Mouse (Mus musculus) heart, embryonic 14.5 days (tissue): ENCODE data around the gene Snx29. TPM values are rescaled to one million over a fixed set of nuclear protein-coding genes. Genes with fewer than 3 reads are reported as not detected.

ENCODE experiments used
- ATAC-seq: fragments of 200-750 bp; cut with Nextera tagmentation; 2 replicates; pipeline ENCODE4 v1.8.0; 2017; ENCODE audit warnings: low read depth, moderate TSS enrichment; ENCODE audit not compliant: insufficient number of reproducible peaks, insufficient read depth, low FRiP score
- H3K27ac ChIP-seq, 2 experiments: fragments of 200-500 bp in 1 of 2; fragments of 300-500 bp in 1 of 2; sonication (generic) in 1 of 2; replicated peaks in 1 of 2; 2 replicates each; pipeline ENCODE4 v1.5.1; 2012 to 2014; ENCODE audit warnings: low read depth in 2 of 2, low read length in 2 of 2, control low read depth in 1 of 2, mild to moderate bottlenecking in 1 of 2, mixed read lengths in 1 of 2; ENCODE audit not compliant: control insufficient read depth in 1 of 2, insufficient read depth in 1 of 2
- H3K27me3 ChIP-seq: fragments of 300-500 bp; sonication (generic); 2 replicates; pipeline ENCODE4 v1.6.1; 2014; ENCODE audit warnings: mild to moderate bottlenecking, low read length, control low read depth; ENCODE audit not compliant: control insufficient read depth, insufficient read depth
- H3K36me3 ChIP-seq: fragments of 300-500 bp; sonication (generic); 2 replicates; pipeline ENCODE4 v1.6.1; 2014; ENCODE audit warnings: mild to moderate bottlenecking, control low read depth, low read length, mixed read lengths; ENCODE audit not compliant: control insufficient read depth, insufficient read depth
- H3K4me1 ChIP-seq, 2 experiments: fragments of 200-500 bp in 1 of 2; fragments of 300-500 bp in 1 of 2; sonication (generic) in 1 of 2; 2 replicates each; pipeline ENCODE4 v1.6.1; 2012 to 2014; ENCODE audit warnings: low read length in 2 of 2, control low read depth in 1 of 2, mixed read lengths in 1 of 2; ENCODE audit not compliant: control insufficient read depth in 2 of 2, insufficient read depth in 2 of 2
- H3K4me2 ChIP-seq: fragments of 300-500 bp; sonication (generic); 2 replicates; pipeline ENCODE4 v1.6.1; 2014; ENCODE audit warnings: mild to moderate bottlenecking, low read length
- H3K4me3 ChIP-seq, 2 experiments: fragments of 200-500 bp in 1 of 2; fragments of 300-500 bp in 1 of 2; sonication (generic) in 1 of 2; 2 replicates each; pipeline ENCODE4 v1.5.1; 2012 to 2014; ENCODE audit warnings: low read length in 2 of 2, mild to moderate bottlenecking in 2 of 2, control low read depth in 1 of 2, low read depth in 1 of 2, moderate library complexity in 1 of 2; ENCODE audit not compliant: control insufficient read depth in 1 of 2, insufficient read depth in 1 of 2
- H3K9ac ChIP-seq: fragments of 300-500 bp; sonication (generic); 2 replicates; pipeline ENCODE4 v1.6.1; 2014; ENCODE audit warnings: mild to moderate bottlenecking, low read length
- H3K9me3 ChIP-seq: fragments of 300-500 bp; sonication (generic); 2 replicates; pipeline ENCODE4 v1.6.1; 2016; ENCODE audit warnings: low read length, control low read depth; ENCODE audit not compliant: control insufficient read depth
- WGBS: fragments of 180-500 bp; shearing (Covaris S2); extraction: QIAGEN DNeasy Blood & Tissue Kit; methylation state at CpG from one replicate; pipeline ENCODE4 v1.1.7; 2014; 5-methylcytosine and 5-hydroxymethylcytosine counted together
- polyA plus RNA-seq: library from polyadenylated mRNA; unstranded; fragments of >200 nt; fragmentation: Nextera tagmentation; extraction: Ambion mirVana; gene quantifications from 2 replicates; pipeline ENCODE4 v1.2.1, GENCODE M21; 2014

Gene Snx29
- polyA plus RNA-seq, 1 experiment from 2014 or later = 7.7 TPM

DNA sequence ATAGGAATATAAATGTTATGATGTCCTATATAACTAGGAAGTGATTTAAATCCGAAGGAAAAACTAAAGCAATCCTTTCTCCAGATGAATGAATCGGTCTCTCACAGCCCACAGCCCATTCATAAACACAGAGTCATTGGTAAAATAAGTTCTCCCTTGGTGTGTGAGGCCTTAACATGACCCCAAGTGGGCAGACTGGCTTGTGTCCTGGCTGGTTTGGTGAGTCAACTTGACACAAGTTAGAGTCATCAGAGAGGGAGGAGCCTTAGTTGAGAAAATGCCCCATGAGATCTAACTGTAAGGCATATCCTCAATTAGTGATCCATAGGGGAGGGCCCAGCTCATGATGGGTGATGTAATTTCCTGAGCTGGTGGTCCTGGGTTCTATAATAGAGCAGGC is 297.2 kb downstream of the Snx29 start:
- H3K4me1 ChIP-seq = no peaks in the 10 kb centered on the region
- no peaks in the 10 kb centered on the region for H3K27me3 ChIP-seq
- no peak overlapping the region for H3K27ac ChIP-seq
- no peak overlapping the region for H3K4me2 ChIP-seq
- no peak overlapping the region for H3K9ac ChIP-seq
- no peaks in the 10 kb centered on the region for H3K36me3 ChIP-seq
- ATAC-seq = no peak
- peaks cover 4% of the 10 kb centered on the region; the same call in 1 of the 2 replicates for H3K9me3 ChIP-seq
- 92% methylated on average over 2 of the region's 2 CpGs for WGBS
- H3K4me3 ChIP-seq = no peak overlapping the region

DNA sequence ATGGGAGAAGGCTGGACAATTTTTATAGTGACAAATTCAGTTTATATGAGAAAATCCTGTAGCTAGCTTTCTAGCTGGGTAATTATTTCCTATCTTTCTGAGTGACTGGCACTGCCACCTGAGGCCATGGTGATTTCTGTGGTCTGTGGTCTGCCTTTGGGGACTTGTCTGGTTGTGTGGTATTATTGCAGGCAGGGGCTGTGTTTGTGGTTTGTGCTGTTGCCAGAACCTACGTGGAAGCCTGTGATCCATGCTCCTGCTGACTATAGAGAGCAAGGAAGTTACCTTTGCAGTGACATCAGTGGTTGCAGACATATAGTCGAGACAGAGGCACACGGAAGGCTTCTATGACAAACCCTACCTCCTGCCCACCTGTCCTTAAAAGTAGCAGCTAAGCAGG is 298.3 kb downstream of the Snx29 start:
- H3K4me3 ChIP-seq = no peak overlapping the region
- 73% methylated on average over 3 of the region's 3 CpGs for WGBS
- peaks cover 4% of the 10 kb centered on the region; the same call in 1 of the 2 replicates for H3K9me3 ChIP-seq
- no peaks in the 10 kb centered on the region for H3K4me1 ChIP-seq
- no peaks in the 10 kb centered on the region for H3K27me3 ChIP-seq
- no peaks in the 10 kb centered on the region for H3K36me3 ChIP-seq
- no peak overlapping the region for H3K9ac ChIP-seq
- no peak overlapping the region for H3K27ac ChIP-seq
- H3K4me2 ChIP-seq = no peak overlapping the region
- no peak for ATAC-seq

DNA sequence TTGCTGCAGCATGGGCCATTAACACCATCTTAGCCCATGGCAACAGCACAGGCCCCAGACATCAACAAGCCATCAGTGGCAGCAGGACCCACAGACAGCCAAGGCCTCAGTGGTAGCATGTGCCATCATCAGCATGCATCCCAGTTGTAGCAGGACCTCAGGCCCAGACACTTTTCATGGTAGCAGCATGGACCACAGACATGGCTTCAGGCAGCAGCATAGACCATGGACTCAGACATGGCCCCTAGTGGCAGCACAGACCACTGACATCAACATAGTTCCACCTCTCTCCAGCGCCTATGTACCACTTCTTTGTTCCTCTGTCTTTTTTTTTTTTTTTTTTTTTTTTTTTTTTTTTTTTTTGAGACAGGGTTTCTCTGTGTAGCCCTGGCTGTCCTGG is 299.0 kb downstream of the Snx29 start:
- 83% methylated on average over 1 of the region's 1 CpGs for WGBS
- Histone ChIP-seq H3K27ac (no peak overlapping the region), H3K9me3 (peaks cover 2% of the 10 kb centered on the region; the same call in 1 of the 2 replicates), H3K4me2 (no peak overlapping the region), H3K36me3 (no peaks in the 10 kb centered on the region), H3K27me3 (no peaks in the 10 kb centered on the region), H3K9ac (no peak overlapping the region), H3K4me1 (no peaks in the 10 kb centered on the region), H3K4me3 (no peak overlapping the region)
- ATAC-seq = no peak

DNA sequence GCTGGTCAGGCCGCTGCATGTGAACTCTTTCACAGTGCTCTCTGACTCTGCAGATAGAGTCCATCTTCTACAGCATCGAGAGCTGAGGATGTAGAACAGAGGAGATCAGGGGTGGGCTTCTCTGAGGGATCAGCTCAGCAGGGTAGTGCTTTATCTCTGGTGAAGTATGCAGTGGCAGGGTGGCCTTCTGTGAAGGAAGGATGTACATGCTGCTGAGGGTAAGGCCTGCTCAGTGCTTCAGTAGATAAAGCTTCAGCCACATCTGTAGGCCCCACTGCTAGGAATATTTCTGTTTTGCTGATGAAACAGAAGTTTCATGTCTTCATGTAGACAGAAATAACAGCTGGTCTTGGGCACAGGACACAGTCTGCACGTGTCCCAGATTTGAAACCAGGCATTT is 300.3 kb downstream of the Snx29 start:
- no peak for ATAC-seq

DNA sequence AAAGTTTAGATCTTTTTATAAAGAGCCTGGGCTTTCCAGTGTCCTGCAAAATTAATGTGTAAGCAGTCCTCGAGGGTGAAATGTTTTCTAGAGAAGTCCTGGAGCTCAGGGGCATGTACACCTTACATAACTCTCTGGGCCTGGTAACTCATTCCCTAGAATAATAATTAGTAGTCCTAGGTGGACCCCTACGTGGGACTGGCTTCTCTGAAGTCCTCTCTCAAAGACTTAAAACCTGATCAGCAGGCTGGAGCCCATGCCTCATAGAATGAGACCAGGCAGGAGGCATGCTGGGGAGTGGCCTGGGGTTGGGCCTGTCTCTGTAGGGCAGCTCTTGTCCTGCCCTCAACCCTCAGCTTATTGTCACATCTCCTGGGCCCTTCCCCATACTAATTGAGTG is 301.4 kb downstream of the Snx29 start:
- no peak overlapping the region for H3K4me2 ChIP-seq
- no peak overlapping the region for H3K27ac ChIP-seq
- H3K4me1 ChIP-seq = no peaks in the 10 kb centered on the region
- no peaks in the 10 kb centered on the region for H3K36me3 ChIP-seq
- no peak overlapping the region for H3K4me3 ChIP-seq
- H3K9ac ChIP-seq = no peak overlapping the region
- no peaks in the 10 kb centered on the region for H3K9me3 ChIP-seq
- no peak for ATAC-seq
- no peaks in the 10 kb centered on the region for H3K27me3 ChIP-seq
- 68% methylated on average over 2 of the region's 2 CpGs for WGBS

More for the DNA sequence above, 300.3 kb downstream of the Snx29 start:
- H3K4me3 ChIP-seq = no peak overlapping the region
- no peaks in the 10 kb centered on the region for H3K27me3 ChIP-seq
- no peaks in the 10 kb centered on the region for H3K4me1 ChIP-seq
- no peak overlapping the region for H3K4me2 ChIP-seq
- no peaks in the 10 kb centered on the region for H3K36me3 ChIP-seq
- no peak overlapping the region for H3K27ac ChIP-seq
- 60% methylated on average over 3 of the region's 3 CpGs for WGBS
- no peak overlapping the region for H3K9ac ChIP-seq
- no peaks in the 10 kb centered on the region for H3K9me3 ChIP-seq

DNA sequence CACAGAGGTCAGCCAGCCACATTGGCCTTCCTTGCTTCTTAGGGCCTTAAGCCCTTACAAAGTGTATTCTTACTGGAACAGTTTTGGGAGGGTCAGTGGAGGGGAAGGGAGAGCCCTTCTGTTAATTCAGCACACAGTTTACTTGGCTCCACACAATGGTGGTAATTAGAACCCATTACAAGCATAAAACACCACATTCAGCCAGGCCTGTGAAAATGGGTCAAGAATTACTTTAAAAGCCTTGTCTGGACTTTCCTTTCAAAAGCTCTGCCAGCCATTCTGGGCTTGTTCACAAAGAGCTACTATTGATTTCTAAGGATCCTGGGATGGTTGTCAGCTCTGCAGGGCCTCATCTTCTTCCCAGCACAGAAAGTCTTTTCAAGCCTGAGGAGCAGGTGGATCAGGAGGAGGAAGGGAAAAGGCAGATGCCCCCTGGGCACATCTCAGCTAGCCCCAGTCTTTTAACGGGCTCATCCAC is 303.3 kb downstream of the Snx29 start:
- no peak overlapping the region for H3K4me2 ChIP-seq

DNA sequence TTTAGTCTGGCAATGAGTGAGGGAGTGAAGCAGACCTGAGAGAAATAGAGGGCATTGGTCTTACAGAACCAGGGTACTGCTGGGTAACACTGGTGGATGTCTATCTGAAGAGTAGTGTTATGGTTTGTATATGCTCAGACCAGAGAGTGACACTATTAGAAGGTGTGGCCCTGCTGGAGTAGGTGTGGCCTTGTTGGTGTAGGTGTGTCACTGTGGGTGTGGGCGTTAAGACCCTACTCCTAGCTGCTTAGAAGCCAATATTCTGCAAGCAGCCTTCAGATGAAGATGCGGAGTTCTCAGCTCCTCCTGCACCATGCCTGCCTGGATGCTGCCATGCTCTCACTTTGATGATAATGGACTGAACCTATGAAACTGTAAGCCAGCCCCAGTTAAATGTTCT is 303.9 kb downstream of the Snx29 start:
- ATAC-seq = no peak
- H3K27ac ChIP-seq = no peak overlapping the region
- H3K4me2 ChIP-seq = no peak overlapping the region
- H3K4me3 ChIP-seq = no peak overlapping the region
- no peaks in the 10 kb centered on the region for H3K27me3 ChIP-seq
- H3K4me1 ChIP-seq = peaks cover 2 to 6% of the 10 kb centered on the region in 2 experiments; a peak in 2 of 4 replicates
- H3K36me3 ChIP-seq = no peaks in the 10 kb centered on the region
- WGBS = 84% methylated on average over 2 of the region's 2 CpGs
- no peak overlapping the region for H3K9ac ChIP-seq
- H3K9me3 ChIP-seq = no peaks in the 10 kb centered on the region

More for the DNA sequence above, 303.3 kb downstream of the Snx29 start:
- H3K27ac ChIP-seq = no peak overlapping the region
- no peaks in the 10 kb centered on the region for H3K36me3 ChIP-seq
- peaks cover 2 to 6% of the 10 kb centered on the region in 2 experiments; a peak in 2 of 4 replicates for H3K4me1 ChIP-seq
- no peak for ATAC-seq
- H3K4me3 ChIP-seq = no peak overlapping the region
- no peaks in the 10 kb centered on the region for H3K9me3 ChIP-seq
- H3K9ac ChIP-seq = no peak overlapping the region
- no peaks in the 10 kb centered on the region for H3K27me3 ChIP-seq
- WGBS = 82% methylated on average over 1 of the region's 1 CpGs
